Mouse (Mus musculus) hindbrain, embryonic 11.5 days (tissue): Measurements from ENCODE around the gene Atg13. TPM values are rescaled to one million over a fixed set of nuclear protein-coding genes. Genes with fewer than 3 reads are reported as not detected.
A peak's percentile ranks its signal among the peaks of the same experiment; 100 is the strongest.
"Not testable (repeated sequence)": the region's sequence is repeated elsewhere in the genome, so short reads cannot be mapped to it uniquely, and the experiment has no call there.

Source experiments
- ATAC-seq: fragments of 200-750 bp; cut with Nextera tagmentation; 2 replicates; pipeline ENCODE4 v1.8.0; 2017; ENCODE audit warnings: mild to moderate bottlenecking, moderate TSS enrichment, moderate library complexity; ENCODE audit not compliant: low FRiP score
- DNase-seq: peaks from one replicate; pipeline ENCODE4 v3.0.0-alpha.2; 2015; ENCODE audit warnings: low spot score
- H3K27ac ChIP-seq: fragments of 300-500 bp; sonication (generic); 2 replicates; pipeline ENCODE4 v1.5.1; 2014; ENCODE audit warnings: mild to moderate bottlenecking, low read depth, low read length
- H3K27me3 ChIP-seq: fragments of 300-500 bp; sonication (generic); 2 replicates; pipeline ENCODE4 v1.6.1; 2014; ENCODE audit warnings: mild to moderate bottlenecking, low read length, moderate library complexity, mixed read lengths; ENCODE audit not compliant: control insufficient read depth, insufficient read depth
- H3K36me3 ChIP-seq: fragments of 300-500 bp; sonication (generic); 2 replicates; pipeline ENCODE4 v1.6.1; 2014; ENCODE audit warnings: mild to moderate bottlenecking, low read length, moderate library complexity, mixed read lengths; ENCODE audit not compliant: control insufficient read depth, insufficient read depth
- H3K4me1 ChIP-seq: fragments of 300-500 bp; sonication (generic); replicated peaks from 2 replicates; pipeline ENCODE4 v1.6.1; 2014; ENCODE audit warnings: low read length, mixed read lengths; ENCODE audit not compliant: control insufficient read depth, insufficient read depth
- H3K4me2 ChIP-seq: fragments of 300-500 bp; sonication (generic); replicated peaks from 2 replicates; pipeline ENCODE4 v1.6.1; 2014; ENCODE audit warnings: mild to moderate bottlenecking, low read depth, low read length
- H3K4me3 ChIP-seq: fragments of 300-500 bp; sonication (generic); 2 replicates; pipeline ENCODE4 v1.5.1; 2014; ENCODE audit warnings: low read depth, low read length
- H3K9ac ChIP-seq: fragments of 300-500 bp; sonication (generic); 2 replicates; pipeline ENCODE4 v1.6.1; 2014; ENCODE audit warnings: low read depth, low read length
- H3K9me3 ChIP-seq: fragments of 300-500 bp; sonication (generic); 2 replicates; pipeline ENCODE4 v1.6.1; 2016; ENCODE audit warnings: low read length; ENCODE audit not compliant: control insufficient read depth
- WGBS: fragments of 180-500 bp; shearing (Covaris S2); extraction: QIAGEN DNeasy Blood & Tissue Kit; methylation state at CpG from one replicate; pipeline ENCODE4 v1.1.7; 2014; 5-methylcytosine and 5-hydroxymethylcytosine counted together
- polyA plus RNA-seq: library from polyadenylated mRNA; unstranded; fragments of >200 nt; fragmentation: Nextera tagmentation; extraction: Ambion mirVana; gene quantifications from 2 replicates; pipeline ENCODE4 v1.2.1, GENCODE M21; 2014

Gene Atg13
- polyA plus RNA-seq, 1 experiment from 2014 or later, result 31.9 TPM

DNA sequence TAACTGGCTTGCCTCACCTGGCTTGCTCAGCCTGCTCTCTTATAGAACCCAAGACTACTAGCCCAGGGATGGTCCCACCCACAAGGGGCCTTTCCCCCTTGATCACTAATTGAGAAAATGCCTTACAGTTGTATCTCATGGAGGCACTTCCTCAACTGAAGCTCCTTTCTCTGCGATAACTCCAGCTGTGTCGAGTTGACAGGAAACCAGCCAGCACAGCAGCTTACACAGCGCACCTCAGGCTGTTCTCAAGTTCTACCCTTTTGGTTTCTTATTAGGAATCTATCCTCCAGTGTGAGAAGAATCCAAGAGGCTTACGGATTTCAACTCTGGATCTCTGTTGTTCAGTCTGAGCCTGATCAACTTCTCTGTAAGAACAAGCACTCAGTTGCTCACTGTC is 15.1 kb upstream of the Atg13 start:
- H3K36me3 ChIP-seq, H3K4me2 ChIP-seq, DNase-seq, H3K4me3 ChIP-seq, H3K9ac ChIP-seq, H3K27me3 ChIP-seq, H3K27ac ChIP-seq, H3K4me1 ChIP-seq, H3K9me3 ChIP-seq, ATAC-seq: not testable (repeated sequence)
- 53% methylated on average over 4 of the region's 4 CpGs for WGBS

DNA sequence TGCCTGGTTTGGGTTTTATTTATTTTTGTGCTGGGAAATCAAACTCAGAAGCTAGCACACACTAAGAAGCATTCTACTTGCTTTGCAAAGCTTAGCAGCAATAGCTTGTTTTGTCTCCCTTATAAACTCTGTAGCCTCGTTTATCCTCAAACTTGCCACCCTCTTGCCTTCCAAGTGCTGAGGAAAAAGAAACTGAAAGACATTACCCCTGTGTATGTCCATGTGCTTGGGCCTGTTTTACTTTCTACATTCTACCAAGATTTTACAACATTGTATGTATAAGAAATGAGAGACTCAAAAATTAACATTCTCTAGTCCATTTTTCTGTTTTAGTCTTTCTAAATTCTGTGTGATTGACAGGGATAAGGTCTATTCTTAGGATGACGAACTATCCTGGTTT is 14.3 kb upstream of the Atg13 start:
- Histone ChIP-seq H3K4me3 (no peak overlapping the region), H3K36me3 (no peaks in the 10 kb centered on the region), H3K27ac (no peak overlapping the region), H3K27me3 (no peaks in the 10 kb centered on the region), H3K9ac (no peak overlapping the region), H3K4me1 (no peaks in the 10 kb centered on the region), H3K4me2 (no peak overlapping the region), H3K9me3 (no peaks in the 10 kb centered on the region)
- ATAC-seq, result no peak
- WGBS, result 72% methylated on average over 2 of the region's 2 CpGs
- no peak for DNase-seq

GRCm38 (mm10) chr2:91723951-91724350 is 13.6 kb upstream of the Atg13 start:
- Histone ChIP-seq H3K27ac (no peak overlapping the region), H3K27me3 (no peaks in the 10 kb centered on the region), H3K4me1 (no peaks in the 10 kb centered on the region), H3K36me3 (no peaks in the 10 kb centered on the region), H3K9ac (no peak overlapping the region), H3K4me2 (no peak overlapping the region), H3K9me3 (no peaks in the 10 kb centered on the region), H3K4me3 (no peak overlapping the region)
- DNase-seq, result no peak
- no peak for ATAC-seq

GRCm38 (mm10) chr2:91723382-91723781 is 13.0 kb upstream of the Atg13 start:
- no peaks in the 10 kb centered on the region for H3K4me1 ChIP-seq
- no peak overlapping the region for H3K4me3 ChIP-seq
- no peaks in the 10 kb centered on the region for H3K36me3 ChIP-seq
- H3K27me3 ChIP-seq, result no peaks in the 10 kb centered on the region
- H3K27ac ChIP-seq, result no peak overlapping the region
- no peak overlapping the region for H3K4me2 ChIP-seq
- 78% methylated on average over 4 of the region's 4 CpGs for WGBS
- no peak for DNase-seq
- no peak overlapping the region for H3K9ac ChIP-seq
- H3K9me3 ChIP-seq, result no peaks in the 10 kb centered on the region
- ATAC-seq, result no peak

DNA sequence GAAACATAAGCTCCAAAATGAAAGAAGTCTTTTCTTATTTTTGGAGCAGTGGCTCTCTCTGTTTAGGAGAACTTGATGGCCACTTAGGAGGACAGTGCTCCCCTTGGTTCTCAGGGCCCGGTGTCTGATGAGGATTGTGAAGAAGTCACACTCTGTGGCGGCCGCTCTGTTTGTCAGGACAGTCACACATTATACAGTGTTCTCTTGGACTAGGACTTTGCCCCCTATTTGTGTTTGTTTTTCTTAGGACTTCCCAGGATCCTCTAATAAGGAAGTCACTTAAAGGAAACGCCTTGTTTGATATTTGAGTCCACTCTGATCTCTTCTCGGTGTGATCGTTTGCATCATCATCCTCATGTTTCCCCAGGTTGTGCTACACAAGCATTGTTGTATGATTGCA is 7.9 kb upstream of the Atg13 start:
- no peak overlapping the region for H3K9ac ChIP-seq
- DNase-seq, result no peak
- no peaks in the 10 kb centered on the region for H3K4me1 ChIP-seq
- ATAC-seq, result no peak
- H3K36me3 ChIP-seq, result no peaks in the 10 kb centered on the region
- no peak overlapping the region for H3K27ac ChIP-seq
- no peak overlapping the region for H3K4me2 ChIP-seq
- no peaks in the 10 kb centered on the region for H3K27me3 ChIP-seq
- H3K9me3 ChIP-seq, result no peaks in the 10 kb centered on the region
- no peak overlapping the region for H3K4me3 ChIP-seq
- 92% methylated on average over 6 of the region's 6 CpGs for WGBS

- WGBS, result 88% methylated on average over 1 of the region's 1 CpGs
- no peak overlapping the region for H3K27ac ChIP-seq
- no peaks in the 10 kb centered on the region for H3K27me3 ChIP-seq
- ATAC-seq, result no peak
- H3K4me1 ChIP-seq, result no peaks in the 10 kb centered on the region; the same call in 1 of the 2 replicates
- no peaks in the 10 kb centered on the region for H3K9me3 ChIP-seq
- no peak overlapping the region for H3K9ac ChIP-seq
- H3K36me3 ChIP-seq, result no peaks in the 10 kb centered on the region
- no peak overlapping the region for H3K4me2 ChIP-seq
- no peak overlapping the region for H3K4me3 ChIP-seq
- no peak for DNase-seq
Observed at GRCm38 (mm10) chr2:91714921-91715320, 4.5 kb upstream of the Atg13 start.

DNA sequence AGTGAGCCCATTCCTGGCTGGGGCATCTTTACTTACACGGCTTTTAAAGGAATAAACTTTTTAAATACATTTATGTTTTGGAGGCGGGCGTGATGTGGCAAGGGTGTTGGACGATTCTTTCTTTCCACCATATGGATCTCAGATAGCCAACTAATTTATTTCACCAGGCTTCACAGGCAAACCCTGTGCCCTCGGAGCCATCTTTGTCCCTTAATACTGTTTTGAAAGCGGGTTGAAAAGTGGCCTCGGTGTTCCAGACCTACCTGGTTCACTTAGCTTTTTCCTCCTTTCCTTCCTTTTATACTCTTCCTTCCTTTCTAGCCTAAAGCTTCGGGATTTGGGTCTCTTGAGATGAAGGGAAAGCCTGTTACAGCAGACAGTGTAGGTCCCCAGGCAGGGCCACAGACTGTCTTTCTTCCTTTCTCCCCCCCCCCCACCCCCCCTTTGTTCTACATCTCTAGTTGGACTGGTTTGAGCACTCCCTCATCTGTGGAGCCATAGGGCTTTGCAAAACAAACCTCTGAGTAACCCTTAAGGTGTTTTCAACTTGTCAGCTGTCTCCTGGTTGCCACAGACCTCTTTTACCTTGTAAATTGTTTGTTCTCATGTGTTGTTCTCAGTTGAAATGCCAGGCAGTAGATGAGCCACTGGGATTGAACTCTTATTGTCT is 1.0 kb upstream of the Atg13 start:
- no peaks in the 10 kb centered on the region; the same call in 1 of the 2 replicates for H3K4me1 ChIP-seq
- H3K27ac ChIP-seq, result no peak overlapping the region
- H3K27me3 ChIP-seq, result no peaks in the 10 kb centered on the region
- peak overlapping the region; percentile 76 for H3K4me3 ChIP-seq
- no peaks in the 10 kb centered on the region for H3K36me3 ChIP-seq
- 9% methylated on average over 8 of the region's 8 CpGs for WGBS
- DNase-seq (no peak), ATAC-seq (no peak)
- H3K9me3 ChIP-seq, result no peaks in the 10 kb centered on the region
- H3K9ac ChIP-seq, result peak overlapping the region; percentile 77
- H3K4me2 ChIP-seq, result peak overlapping the region; percentile 64

- Histone ChIP-seq H3K9me3 (no peaks in the 10 kb centered on the region), H3K27ac (no peak overlapping the region), H3K27me3 (no peaks in the 10 kb centered on the region), H3K4me3 (no peak overlapping the region), H3K4me2 (no peak overlapping the region), H3K4me1 (no peaks in the 10 kb centered on the region; the same call in 1 of the 2 replicates), H3K9ac (no peak overlapping the region), H3K36me3 (no peaks in the 10 kb centered on the region)
- ATAC-seq (no peak), DNase-seq (no peak)
- WGBS, result 94% methylated on average over 6 of the region's 6 CpGs
Observed at GRCm38 (mm10) chr2:91708361-91708760, 2.0 kb downstream of the Atg13 start.

GRCm38 (mm10) chr2:91706456-91706855 is 3.9 kb downstream of the Atg13 start:
- no peaks in the 10 kb centered on the region for H3K4me1 ChIP-seq
- no peak for ATAC-seq

More at GRCm38 (mm10) chr2:91706456-91706855, 3.9 kb downstream of the Atg13 start:
- no peak for DNase-seq
- no peak overlapping the region for H3K9ac ChIP-seq
- H3K9me3 ChIP-seq, result no peaks in the 10 kb centered on the region
- no peak overlapping the region for H3K4me3 ChIP-seq
- no peak overlapping the region for H3K27ac ChIP-seq
- H3K27me3 ChIP-seq, result no peaks in the 10 kb centered on the region
- no peaks in the 10 kb centered on the region for H3K36me3 ChIP-seq
- H3K4me2 ChIP-seq, result no peak overlapping the region
